Mouse (Mus musculus): ENCODE measurements around the gene Pde4a.
"Not testable (repeated sequence)": the region's sequence is repeated elsewhere in the genome, so short reads cannot be mapped to it uniquely, and the experiment has no call there.

Pde4a gene

DNA sequence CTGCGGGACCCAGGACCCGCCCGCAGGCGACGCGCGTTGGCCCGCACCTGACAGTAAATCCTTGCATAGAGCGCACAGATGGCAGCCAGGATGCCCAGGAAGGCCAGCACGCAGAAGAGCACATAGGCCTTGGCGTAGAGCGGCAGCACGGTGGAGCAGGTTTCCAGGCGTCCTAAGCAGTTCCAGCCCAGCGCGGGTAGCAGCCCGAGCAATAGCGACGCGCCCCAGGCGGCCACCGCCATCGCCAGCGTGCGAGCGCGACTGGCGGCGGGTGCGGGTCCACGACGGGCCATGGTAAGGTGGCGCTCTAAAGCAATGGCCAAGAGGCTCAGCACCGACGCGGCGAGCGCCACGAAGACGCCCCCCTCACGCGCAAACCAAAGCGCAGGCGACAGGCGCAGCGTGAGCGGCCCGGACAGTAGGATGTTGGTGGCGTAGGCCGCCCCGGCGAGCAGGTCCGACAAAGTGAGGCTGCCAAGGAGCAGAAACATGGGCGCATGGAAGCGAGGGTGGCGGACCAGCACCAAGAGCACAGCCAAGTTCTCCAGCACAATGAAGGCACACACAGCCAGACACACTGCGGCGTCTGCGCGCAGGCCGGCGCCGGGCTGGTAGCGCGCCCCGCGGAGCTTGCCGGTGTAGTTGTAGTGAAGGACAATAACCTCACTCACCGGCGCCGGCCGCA, 79.1 kb downstream of the Pde4a start:
- peak; percentile 53 for DNase-seq (ENCODE audit: extremely low spot score)

DNA sequence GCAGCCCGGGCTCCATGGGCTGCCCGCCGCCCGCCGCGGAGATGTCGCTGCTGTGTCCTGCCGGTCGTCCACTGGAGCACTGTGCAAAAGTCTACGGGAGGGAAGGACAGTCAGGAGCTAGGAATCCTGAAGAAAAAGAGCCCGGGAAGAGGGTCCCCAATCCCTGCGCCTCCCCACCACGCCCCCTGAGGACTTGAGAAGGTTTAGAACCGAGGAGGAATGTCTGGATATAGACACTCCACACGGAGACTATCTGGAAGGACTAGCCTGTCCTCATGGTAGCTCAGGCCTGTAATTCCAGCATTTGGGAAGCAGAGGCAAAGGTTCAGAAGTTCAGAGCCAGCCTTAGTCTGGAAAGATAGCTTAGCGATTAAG, 79.6 kb downstream of the Pde4a start:
- no peak for DNase-seq (ENCODE audit: extremely low spot score)

DNA sequence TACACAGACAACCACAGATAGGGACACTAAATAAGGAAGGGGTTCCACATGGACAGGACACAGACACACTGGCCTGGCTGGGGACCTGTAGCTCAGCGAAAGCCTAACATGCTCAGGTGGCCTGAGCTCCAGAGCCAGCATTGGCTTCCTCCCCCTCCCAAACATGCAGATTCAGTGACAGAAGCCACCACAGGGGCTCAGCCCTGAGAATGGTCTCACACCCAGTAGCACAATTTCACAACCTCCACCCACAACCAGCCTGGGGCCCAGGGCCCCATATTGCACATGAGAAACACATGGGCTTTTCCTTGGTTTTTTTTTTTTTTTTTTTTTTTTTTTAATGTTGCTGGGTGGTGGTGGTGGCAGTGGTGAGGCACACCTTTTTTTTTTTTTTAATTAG, 80.8 kb downstream of the Pde4a start:
- no peak for DNase-seq (ENCODE audit: extremely low spot score)

GRCm38 (mm10) chr9:21248326-21248725, 82.8 kb downstream of the Pde4a start, which contains the start of gene S1pr5:
Gene S1pr5 (minus strand): TSS chr9:21248443.
- DNase-seq (ENCODE audit: extremely low spot score), result no peak

- DNase-seq (ENCODE audit: extremely low spot score), result no peak
These were observed 84.4 kb downstream of the Pde4a start for GRCm38 (mm10) chr9:21249629-21250508.

DNA sequence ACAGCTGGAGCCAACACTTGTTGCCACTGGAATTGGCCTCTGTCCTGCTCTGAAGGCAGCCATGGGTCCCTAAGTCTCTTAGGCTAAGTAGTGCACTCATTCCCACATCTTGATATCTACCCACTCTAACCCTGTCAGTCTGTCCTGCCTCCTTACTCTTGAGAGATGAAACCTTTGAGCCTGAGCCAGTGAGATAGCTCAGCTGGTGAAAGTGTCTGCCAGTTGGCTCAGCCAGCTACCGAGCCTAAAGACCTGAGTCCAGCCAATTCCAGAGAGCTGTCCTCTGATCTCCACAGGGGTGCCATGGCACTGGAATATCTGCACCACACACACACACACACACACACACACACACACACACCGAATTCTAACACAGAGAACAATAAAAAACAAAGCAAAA, 85.0 kb downstream of the Pde4a start:
- no peak for DNase-seq (ENCODE audit: extremely low spot score)

GRCm38 (mm10) chr9:21251116-21251735, 85.7 kb downstream of the Pde4a start:
- DNase-seq (ENCODE audit: extremely low spot score), result no peak

GRCm38 (mm10) chr9:21254690-21255089, 89.2 kb downstream of the Pde4a start:
- no peak for DNase-seq (ENCODE audit: extremely low spot score)

- DNase-seq (ENCODE audit: extremely low spot score), result not testable (repeated sequence)
These were observed 90.8 kb downstream of the Pde4a start for GRCm38 (mm10) chr9:21256349-21256748.

- DNase-seq (ENCODE audit: extremely low spot score), result no peak
These were observed 95.1 kb downstream of the Pde4a start for GRCm38 (mm10) chr9:21260491-21261040.

- no peak for DNase-seq (ENCODE audit: extremely low spot score)
These were observed 96.3 kb downstream of the Pde4a start for GRCm38 (mm10) chr9:21261831-21262230.
